Mouse (Mus musculus): ENCODE measurements around the gene Fsd1l. TPM values are rescaled to one million over a fixed set of nuclear protein-coding genes. Genes with fewer than 3 reads are reported as not detected.

Fsd1l gene
- polyA plus RNA-seq, 1 experiment from 2014 or later = 10.6 TPM

GRCm38 (mm10) chr4:53617968-53618367 lies 13.3 kb upstream of the Fsd1l start:
- Histone ChIP-seq H3K36me3 (ENCODE audit: control insufficient read depth, insufficient read depth, low read length) (no peaks in the 10 kb centered on the region), H3K4me3 (ENCODE audit: control insufficient read depth in 1 of 2, insufficient read depth in 1 of 2, low read depth in 1 of 2, low read length in 2 of 2) (no peak overlapping the region), H3K4me1 (ENCODE audit: control insufficient read depth in 2 of 2, insufficient read depth in 2 of 2, low read length in 2 of 2) (no peaks in the 10 kb centered on the region), H3K9ac (ENCODE audit: low read length) (no peak overlapping the region), H3K9me3 (ENCODE audit: control insufficient read depth, low read length) (no peaks in the 10 kb centered on the region), H3K27ac (replicated peaks in 1 of 2; ENCODE audit: control insufficient read depth in 1 of 2, insufficient read depth in 1 of 2, low read depth in 2 of 2, low read length in 2 of 2) (no peak overlapping the region), H3K27me3 (ENCODE audit: control insufficient read depth, insufficient read depth, low read length) (no peaks in the 10 kb centered on the region), H3K4me2 (ENCODE audit: low read length) (no peak overlapping the region)
- 49% methylated on average over 3 of the region's 3 CpGs for WGBS
- ATAC-seq (ENCODE audit: insufficient number of reproducible peaks, insufficient read depth, low FRiP score, low read depth) = no peak

- WGBS = 68% methylated on average over 6 of the region's 6 CpGs
- Histone ChIP-seq H3K9me3 (ENCODE audit: control insufficient read depth, low read length) (no peaks in the 10 kb centered on the region), H3K4me2 (ENCODE audit: low read length) (no peak overlapping the region), H3K27me3 (ENCODE audit: control insufficient read depth, insufficient read depth, low read length) (no peaks in the 10 kb centered on the region), H3K36me3 (ENCODE audit: control insufficient read depth, insufficient read depth, low read length) (no peaks in the 10 kb centered on the region), H3K9ac (ENCODE audit: low read length) (no peak overlapping the region), H3K27ac (replicated peaks in 1 of 2; ENCODE audit: control insufficient read depth in 1 of 2, insufficient read depth in 1 of 2, low read depth in 2 of 2, low read length in 2 of 2) (no peak overlapping the region), H3K4me1 (ENCODE audit: control insufficient read depth in 2 of 2, insufficient read depth in 2 of 2, low read length in 2 of 2) (peaks cover 2 to 6% of the 10 kb centered on the region in 2 experiments; a peak in 3 of 4 replicates), H3K4me3 (ENCODE audit: control insufficient read depth in 1 of 2, insufficient read depth in 1 of 2, low read depth in 1 of 2, low read length in 2 of 2) (no peak overlapping the region)
- ATAC-seq (ENCODE audit: insufficient number of reproducible peaks, insufficient read depth, low FRiP score, low read depth) = no peak
These were observed 11.2 kb upstream of the Fsd1l start for GRCm38 (mm10) chr4:53620104-53620503.

GRCm38 (mm10) chr4:53621084-53621483 lies 10.2 kb upstream of the Fsd1l start:
- no peaks in the 10 kb centered on the region for H3K36me3 ChIP-seq (ENCODE audit: control insufficient read depth, insufficient read depth, low read length)
- H3K4me2 ChIP-seq (ENCODE audit: low read length) = no peak overlapping the region
- H3K4me3 ChIP-seq (ENCODE audit: control insufficient read depth in 1 of 2, insufficient read depth in 1 of 2, low read depth in 1 of 2, low read length in 2 of 2) = no peak overlapping the region
- H3K4me1 ChIP-seq (ENCODE audit: control insufficient read depth in 2 of 2, insufficient read depth in 2 of 2, low read length in 2 of 2) = peaks cover 2 to 6% of the 10 kb centered on the region in 2 experiments; a peak in 3 of 4 replicates
- H3K27me3 ChIP-seq (ENCODE audit: control insufficient read depth, insufficient read depth, low read length) = no peaks in the 10 kb centered on the region
- H3K9me3 ChIP-seq (ENCODE audit: control insufficient read depth, low read length) = no peaks in the 10 kb centered on the region
- WGBS = 67% methylated on average over 6 of the region's 6 CpGs
- no peak overlapping the region for H3K9ac ChIP-seq (ENCODE audit: low read length)
- H3K27ac ChIP-seq (replicated peaks in 1 of 2; ENCODE audit: control insufficient read depth in 1 of 2, insufficient read depth in 1 of 2, low read depth in 2 of 2, low read length in 2 of 2) = no peak overlapping the region
- no peak for ATAC-seq (ENCODE audit: insufficient number of reproducible peaks, insufficient read depth, low FRiP score, low read depth)

- Histone ChIP-seq H3K27me3 (ENCODE audit: control insufficient read depth, insufficient read depth, low read length) (no peaks in the 10 kb centered on the region), H3K4me3 (ENCODE audit: control insufficient read depth in 1 of 2, insufficient read depth in 1 of 2, low read depth in 1 of 2, low read length in 2 of 2) (no peak overlapping the region), H3K9ac (ENCODE audit: low read length) (no peak overlapping the region), H3K4me2 (ENCODE audit: low read length) (no peak overlapping the region), H3K9me3 (ENCODE audit: control insufficient read depth, low read length) (no peaks in the 10 kb centered on the region), H3K4me1 (ENCODE audit: control insufficient read depth in 2 of 2, insufficient read depth in 2 of 2, low read length in 2 of 2) (peaks cover 2 to 6% of the 10 kb centered on the region in 2 experiments; a peak in 3 of 4 replicates), H3K27ac (replicated peaks in 1 of 2; ENCODE audit: control insufficient read depth in 1 of 2, insufficient read depth in 1 of 2, low read depth in 2 of 2, low read length in 2 of 2) (no peak overlapping the region), H3K36me3 (ENCODE audit: control insufficient read depth, insufficient read depth, low read length) (no peaks in the 10 kb centered on the region)
- no peak for ATAC-seq (ENCODE audit: insufficient number of reproducible peaks, insufficient read depth, low FRiP score, low read depth)
- 77% methylated on average over 5 of the region's 5 CpGs for WGBS
These were observed 9.8 kb upstream of the Fsd1l start for GRCm38 (mm10) chr4:53621490-53621889.

GRCm38 (mm10) chr4:53623711-53624110 lies 7.6 kb upstream of the Fsd1l start:
- Histone ChIP-seq H3K36me3 (ENCODE audit: control insufficient read depth, insufficient read depth, low read length) (no peaks in the 10 kb centered on the region), H3K27me3 (ENCODE audit: control insufficient read depth, insufficient read depth, low read length) (no peaks in the 10 kb centered on the region), H3K4me2 (ENCODE audit: low read length) (no peak overlapping the region), H3K4me3 (ENCODE audit: control insufficient read depth in 1 of 2, insufficient read depth in 1 of 2, low read depth in 1 of 2, low read length in 2 of 2) (no peak overlapping the region), H3K9ac (ENCODE audit: low read length) (no peak overlapping the region), H3K9me3 (ENCODE audit: control insufficient read depth, low read length) (no peaks in the 10 kb centered on the region), H3K27ac (replicated peaks in 1 of 2; ENCODE audit: control insufficient read depth in 1 of 2, insufficient read depth in 1 of 2, low read depth in 2 of 2, low read length in 2 of 2) (no peak overlapping the region), H3K4me1 (ENCODE audit: control insufficient read depth in 2 of 2, insufficient read depth in 2 of 2, low read length in 2 of 2) (peaks cover 2 to 6% of the 10 kb centered on the region in 2 experiments; a peak in 3 of 4 replicates)
- ATAC-seq (ENCODE audit: insufficient number of reproducible peaks, insufficient read depth, low FRiP score, low read depth) = no peak
- 68% methylated on average over 1 of the region's 1 CpGs for WGBS

- H3K4me3 ChIP-seq (ENCODE audit: control insufficient read depth in 1 of 2, insufficient read depth in 1 of 2, low read depth in 1 of 2, low read length in 2 of 2) = no peak overlapping the region
- WGBS = 38% methylated on average over 4 of the region's 4 CpGs
- H3K27ac ChIP-seq (replicated peaks in 1 of 2; ENCODE audit: control insufficient read depth in 1 of 2, insufficient read depth in 1 of 2, low read depth in 2 of 2, low read length in 2 of 2) = no peak overlapping the region
- peaks cover 2 to 6% of the 10 kb centered on the region in 2 experiments; a peak in 3 of 4 replicates for H3K4me1 ChIP-seq (ENCODE audit: control insufficient read depth in 2 of 2, insufficient read depth in 2 of 2, low read length in 2 of 2)
- H3K36me3 ChIP-seq (ENCODE audit: control insufficient read depth, insufficient read depth, low read length) = no peaks in the 10 kb centered on the region
- no peak overlapping the region for H3K9ac ChIP-seq (ENCODE audit: low read length)
- no peak for ATAC-seq (ENCODE audit: insufficient number of reproducible peaks, insufficient read depth, low FRiP score, low read depth)
- no peaks in the 10 kb centered on the region for H3K27me3 ChIP-seq (ENCODE audit: control insufficient read depth, insufficient read depth, low read length)
- no peaks in the 10 kb centered on the region for H3K9me3 ChIP-seq (ENCODE audit: control insufficient read depth, low read length)
- H3K4me2 ChIP-seq (ENCODE audit: low read length) = no peak overlapping the region
These were observed 6.5 kb upstream of the Fsd1l start for GRCm38 (mm10) chr4:53624816-53625215.

- 68% methylated on average over 3 of the region's 3 CpGs for WGBS
- H3K4me1 ChIP-seq (ENCODE audit: control insufficient read depth in 2 of 2, insufficient read depth in 2 of 2, low read length in 2 of 2) = peaks cover 2 to 6% of the 10 kb centered on the region in 2 experiments; a peak in 3 of 4 replicates
- ATAC-seq (ENCODE audit: insufficient number of reproducible peaks, insufficient read depth, low FRiP score, low read depth) = no peak
These were observed 6.0 kb upstream of the Fsd1l start for GRCm38 (mm10) chr4:53625263-53625662.

GRCm38 (mm10) chr4:53628924-53629323 lies 2.3 kb upstream of the Fsd1l start:
- no peak for ATAC-seq (ENCODE audit: insufficient number of reproducible peaks, insufficient read depth, low FRiP score, low read depth)
- Histone ChIP-seq H3K4me3 (ENCODE audit: control insufficient read depth in 1 of 2, insufficient read depth in 1 of 2, low read depth in 1 of 2, low read length in 2 of 2) (no peak overlapping the region), H3K4me1 (ENCODE audit: control insufficient read depth in 2 of 2, insufficient read depth in 2 of 2, low read length in 2 of 2) (peaks cover 5 to 13% of the 10 kb centered on the region in 2 experiments), H3K9ac (ENCODE audit: low read length) (no peak overlapping the region), H3K27me3 (ENCODE audit: control insufficient read depth, insufficient read depth, low read length) (no peaks in the 10 kb centered on the region), H3K27ac (replicated peaks in 1 of 2; ENCODE audit: control insufficient read depth in 1 of 2, insufficient read depth in 1 of 2, low read depth in 2 of 2, low read length in 2 of 2) (no peak overlapping the region), H3K36me3 (ENCODE audit: control insufficient read depth, insufficient read depth, low read length) (no peaks in the 10 kb centered on the region), H3K4me2 (ENCODE audit: low read length) (no peak overlapping the region), H3K9me3 (ENCODE audit: control insufficient read depth, low read length) (no peaks in the 10 kb centered on the region)
- 39% methylated on average over 4 of the region's 4 CpGs for WGBS

More at GRCm38 (mm10) chr4:53625263-53625662, 6.0 kb upstream of the Fsd1l start:
- no peaks in the 10 kb centered on the region for H3K27me3 ChIP-seq (ENCODE audit: control insufficient read depth, insufficient read depth, low read length)
- no peak overlapping the region for H3K9ac ChIP-seq (ENCODE audit: low read length)
- no peaks in the 10 kb centered on the region for H3K9me3 ChIP-seq (ENCODE audit: control insufficient read depth, low read length)
- H3K27ac ChIP-seq (replicated peaks in 1 of 2; ENCODE audit: control insufficient read depth in 1 of 2, insufficient read depth in 1 of 2, low read depth in 2 of 2, low read length in 2 of 2) = no peak overlapping the region
- H3K36me3 ChIP-seq (ENCODE audit: control insufficient read depth, insufficient read depth, low read length) = no peaks in the 10 kb centered on the region
- no peak overlapping the region for H3K4me3 ChIP-seq (ENCODE audit: control insufficient read depth in 1 of 2, insufficient read depth in 1 of 2, low read depth in 1 of 2, low read length in 2 of 2)
- H3K4me2 ChIP-seq (ENCODE audit: low read length) = no peak overlapping the region

Measured in heart, embryonic 14.5 days (tissue).